Comparison of ENCODE assay signal across 12 mouse cellular contexts in genomic region chr12:112426681-112427080, GRCm38 (mm10).
"Had no signal": no experiment of that assay in that cellular context is flagged by ENCODE, and none has a peak within 500 bp of the region (broad histone marks: within the 10 kb centered on the region; RNA-seq: fewer than 3 reads in every experiment).

No protein-coding gene starts in this region.

- H3K27me3 ChIP-seq: liver, embryonic 15.5 days; stomach, embryonic 15.5 days had no signal

- H3K4me2 ChIP-seq: liver, embryonic 11.5 days; liver, embryonic 15.5 days; midbrain, embryonic 13.5 days; stomach, embryonic 15.5 days had no signal

- H3K27ac ChIP-seq: limb, embryonic 10.5 days; liver, embryonic 15.5 days; midbrain, embryonic 13.5 days; stomach, embryonic 15.5 days had no signal

- H3K9me3 ChIP-seq: limb, embryonic 10.5 days; liver, embryonic 15.5 days; midbrain, embryonic 13.5 days; stomach, embryonic 15.5 days had no signal

- H3K4me1 ChIP-seq: liver, embryonic 15.5 days; stomach, embryonic 15.5 days had no signal

- DNase-seq: kidney, postnatal 25 days; lung, adult 2 months; lung, postnatal 36 days; right cerebral cortex, postnatal 14 days; thymus, adult 2 months; thymus, postnatal 25 days had no signal

- H3K4me3 ChIP-seq: limb, embryonic 10.5 days; liver, embryonic 15.5 days; midbrain, embryonic 13.5 days; stomach, embryonic 15.5 days had no signal

- ATAC-seq: lung, postnatal 0 days; midbrain, embryonic 13.5 days had no signal

- H3K36me3 ChIP-seq: limb, embryonic 10.5 days; liver, embryonic 15.5 days; midbrain, embryonic 13.5 days; stomach, embryonic 15.5 days had no signal

- H3K9ac ChIP-seq: liver, embryonic 15.5 days; midbrain, embryonic 13.5 days; stomach, embryonic 15.5 days had no signal
